Mouse (Mus musculus): ENCODE measurements around the gene Ndufa4l2. TPM values are rescaled to one million over a fixed set of nuclear protein-coding genes. Genes with fewer than 3 reads are reported as not detected.

Ndufa4l2 gene
- polyA plus RNA-seq, 1 experiment from 2014 or later: 149 TPM

DNA sequence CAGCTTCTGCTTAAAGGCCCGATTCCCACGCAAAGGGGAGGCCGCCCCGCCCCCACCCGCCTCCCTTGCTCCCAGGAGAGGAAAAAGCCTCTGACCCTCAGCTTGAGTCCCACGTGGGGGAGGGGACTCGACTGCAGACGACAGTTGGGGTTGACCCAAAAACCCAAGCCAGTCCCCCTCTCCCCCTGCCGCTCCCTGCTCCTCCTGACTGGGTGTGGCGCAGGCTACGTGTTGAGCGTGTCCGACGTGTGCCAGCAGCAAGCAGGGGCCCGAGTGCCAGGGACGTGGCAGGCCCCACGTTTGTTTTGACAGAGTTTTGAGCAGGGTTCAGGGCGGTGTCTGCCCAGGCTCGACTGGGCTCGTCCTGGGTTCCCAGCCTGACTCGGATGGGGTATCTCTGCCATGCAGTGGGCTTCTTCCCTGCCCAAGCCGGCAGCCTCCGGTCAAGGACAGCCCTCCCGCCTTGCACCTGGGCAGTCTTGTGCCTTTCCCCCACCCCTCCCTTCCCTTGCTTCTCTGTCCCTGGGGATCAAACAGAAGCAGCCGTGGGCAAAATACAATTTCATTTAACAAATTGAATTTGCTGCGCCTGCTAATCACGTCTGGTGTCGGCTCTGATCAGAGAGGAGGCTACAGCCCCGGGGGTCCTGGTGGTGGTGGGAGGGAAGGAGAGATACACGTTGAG is 2.0 kb downstream of the Ndufa4l2 start:
- DNase-seq (ENCODE audit: low spot score): peak; percentile 73
- 19% methylated on average over 28 of the region's 30 CpGs for WGBS
- H3K27ac ChIP-seq (ENCODE audit: low read length): peak overlapping the region; percentile 70
- no peak for TF ChIP-seq CTCF (IDR thresholded peaks at IDR 0.05)
- TF ChIP-seq EP300 (IDR thresholded peaks at IDR 0.05): peak; percentile 30; the same call in 1 of the 2 replicates
- peaks cover 9% of the 10 kb centered on the region; the same call in 1 of the 2 replicates for H3K27me3 ChIP-seq (replicated peaks; ENCODE audit: insufficient read depth, low read length)
- peak overlapping the region; percentile 41 for H3K4me2 ChIP-seq (replicated peaks; ENCODE audit: low read depth, low read length)
- no peaks in the 10 kb centered on the region for H3K9me3 ChIP-seq (ENCODE audit: low read length)
- no peaks in the 10 kb centered on the region for H3K36me3 ChIP-seq (ENCODE audit: insufficient read depth, low read length)
- no peak overlapping the region for H3K9ac ChIP-seq (replicated peaks; ENCODE audit: low read depth)
- ATAC-seq: peak; percentile 52
- H3K4me1 ChIP-seq (ENCODE audit: insufficient read depth, low read depth, low read length): peaks cover 35% of the 10 kb centered on the region
- no peak overlapping the region; the same call in 1 of the 2 replicates for H3K4me3 ChIP-seq (ENCODE audit: low read depth, low read length)

DNA sequence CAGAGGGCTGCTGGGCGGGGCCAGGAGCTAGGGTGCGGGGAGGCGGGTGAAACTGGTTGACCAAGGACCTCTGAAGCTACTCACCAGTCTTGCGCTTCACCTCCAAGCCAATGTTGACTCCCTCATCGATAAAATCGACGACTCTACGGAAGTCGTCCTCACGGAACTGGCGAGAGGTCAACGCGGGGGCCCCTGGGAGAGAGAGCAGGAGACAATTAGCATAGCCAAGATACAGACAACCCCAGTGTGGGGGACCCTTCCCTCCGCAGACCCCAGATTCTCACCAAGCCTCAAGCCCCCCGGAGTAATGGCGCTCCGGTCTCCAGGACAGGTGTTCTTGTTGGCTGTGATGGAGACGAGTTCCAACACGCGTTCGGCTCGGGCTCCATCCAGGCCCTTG is 3.2 kb downstream of the Ndufa4l2 start:
- H3K4me2 ChIP-seq (replicated peaks; ENCODE audit: low read depth, low read length): no peak overlapping the region
- TF ChIP-seq CTCF (IDR thresholded peaks at IDR 0.05) (no peak), EP300 (IDR thresholded peaks at IDR 0.05) (no peak)
- H3K4me3 ChIP-seq (ENCODE audit: low read depth, low read length): no peak overlapping the region
- no peak overlapping the region for H3K27ac ChIP-seq (ENCODE audit: low read length)
- no peak overlapping the region for H3K9ac ChIP-seq (replicated peaks; ENCODE audit: low read depth)
- no peaks in the 10 kb centered on the region for H3K36me3 ChIP-seq (ENCODE audit: insufficient read depth, low read length)
- DNase-seq (ENCODE audit: low spot score): no peak
- H3K4me1 ChIP-seq (ENCODE audit: insufficient read depth, low read depth, low read length): peaks cover 34% of the 10 kb centered on the region
- no peak for ATAC-seq
- 0 out of 2 replicates have a peak, but pooled peaks cover 4% of the 10 kb centered on the region for H3K27me3 ChIP-seq (replicated peaks; ENCODE audit: insufficient read depth, low read length)
- WGBS: 88% methylated on average over 22 of the region's 22 CpGs
- H3K9me3 ChIP-seq (ENCODE audit: low read length): no peaks in the 10 kb centered on the region

DNA sequence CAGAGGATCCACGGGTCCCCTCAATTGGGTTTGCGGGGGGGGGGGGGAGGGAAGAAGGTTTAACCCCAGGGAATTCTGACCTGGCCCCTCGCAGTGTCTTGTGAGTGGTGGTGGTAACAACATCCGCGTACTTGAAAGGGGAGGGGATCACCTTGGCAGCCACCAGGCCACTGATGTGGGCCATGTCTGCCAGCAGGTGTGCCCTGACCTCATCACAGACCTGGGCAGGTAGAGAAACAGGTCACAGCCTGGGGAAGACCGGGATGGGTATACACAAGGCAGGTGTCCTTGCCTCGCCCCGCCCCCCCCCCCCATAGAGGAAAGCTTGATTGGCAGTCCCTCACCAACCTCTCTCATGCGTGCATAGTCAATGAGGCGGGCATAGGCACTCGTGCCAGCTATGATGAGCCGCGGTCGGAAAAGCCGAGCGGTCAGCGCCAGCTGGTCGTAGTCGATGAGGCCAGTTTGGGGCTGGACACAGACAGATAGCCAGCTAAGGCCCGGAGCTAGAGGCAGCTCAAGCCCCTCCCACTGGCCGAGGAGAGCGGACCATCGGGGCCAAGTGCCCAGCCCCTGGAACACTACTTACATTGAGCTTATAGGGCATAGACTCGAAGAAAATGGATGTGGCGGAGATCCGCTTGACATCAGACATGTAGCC is 4.4 kb downstream of the Ndufa4l2 start:
- WGBS: 88% methylated on average over 21 of the region's 26 CpGs
- H3K27me3 ChIP-seq (replicated peaks; ENCODE audit: insufficient read depth, low read length): no peaks in the 10 kb centered on the region; the same call in 1 of the 2 replicates
- TF ChIP-seq EP300 (IDR thresholded peaks at IDR 0.05) (no peak), CTCF (IDR thresholded peaks at IDR 0.05) (no peak)
- H3K9me3 ChIP-seq (ENCODE audit: low read length): no peaks in the 10 kb centered on the region
- no peak overlapping the region for H3K9ac ChIP-seq (replicated peaks; ENCODE audit: low read depth)
- no peak overlapping the region for H3K4me3 ChIP-seq (ENCODE audit: low read depth, low read length)
- H3K4me1 ChIP-seq (ENCODE audit: insufficient read depth, low read depth, low read length): peaks cover 22% of the 10 kb centered on the region; the same call in 1 of the 2 replicates
- ATAC-seq (no peak), DNase-seq (ENCODE audit: low spot score) (no peak)
- H3K27ac ChIP-seq (ENCODE audit: low read length): no peak overlapping the region
- H3K4me2 ChIP-seq (replicated peaks; ENCODE audit: low read depth, low read length): no peak overlapping the region
- no peaks in the 10 kb centered on the region for H3K36me3 ChIP-seq (ENCODE audit: insufficient read depth, low read length)

DNA sequence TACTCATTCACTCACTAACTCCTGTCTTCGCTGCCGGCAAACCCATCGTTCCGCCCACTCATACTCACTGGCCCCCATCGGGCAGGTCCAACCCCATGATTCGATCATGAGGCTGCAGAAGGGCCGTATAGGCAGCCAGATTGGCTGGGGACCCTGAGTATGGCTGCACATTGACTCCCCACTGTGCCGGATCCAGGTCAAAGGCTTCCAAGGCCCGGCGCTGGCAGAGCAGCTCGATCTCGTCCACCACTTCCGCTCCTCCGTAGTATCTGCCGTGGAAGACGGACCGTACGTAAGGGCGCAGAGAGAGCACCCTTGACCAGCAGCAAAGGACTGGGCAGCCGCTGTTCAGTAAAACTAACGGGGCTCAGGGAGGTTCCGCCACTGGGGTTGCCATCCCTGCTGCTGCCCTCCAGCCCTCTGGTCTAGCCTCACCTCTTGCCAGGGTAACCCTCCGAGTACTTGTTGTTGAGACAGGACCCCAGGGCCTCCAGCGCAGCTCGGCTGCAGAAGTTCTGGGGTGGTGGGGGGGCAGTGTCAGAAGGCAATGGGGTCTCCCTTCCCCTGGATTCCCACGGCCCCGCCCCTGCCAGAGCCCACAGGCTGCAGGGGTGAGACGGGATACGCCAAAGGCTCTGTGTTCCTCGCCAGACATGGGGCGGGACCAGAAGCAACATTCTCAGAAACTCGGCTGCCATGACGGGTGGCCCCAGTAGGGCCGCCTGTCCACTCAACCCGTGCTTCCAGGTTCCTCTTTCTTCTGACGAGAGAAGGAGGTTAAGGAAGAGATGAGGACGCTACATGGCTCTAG is 5.3 kb downstream of the Ndufa4l2 start:
- Histone ChIP-seq H3K4me2 (replicated peaks; ENCODE audit: low read depth, low read length) (no peak overlapping the region), H3K4me3 (ENCODE audit: low read depth, low read length) (no peak overlapping the region), H3K9ac (replicated peaks; ENCODE audit: low read depth) (no peak overlapping the region), H3K27ac (ENCODE audit: low read length) (no peak overlapping the region), H3K9me3 (ENCODE audit: low read length) (no peaks in the 10 kb centered on the region), H3K4me1 (ENCODE audit: insufficient read depth, low read depth, low read length) (peaks cover 15% of the 10 kb centered on the region; the same call in 1 of the 2 replicates), H3K36me3 (ENCODE audit: insufficient read depth, low read length) (no peaks in the 10 kb centered on the region), H3K27me3 (replicated peaks; ENCODE audit: insufficient read depth, low read length) (peaks cover 8% of the 10 kb centered on the region)
- WGBS: 93% methylated on average over 37 of the region's 37 CpGs
- no peak for TF ChIP-seq EP300 (IDR thresholded peaks at IDR 0.05)
- TF ChIP-seq CTCF (IDR thresholded peaks at IDR 0.05): no peak
- no peak for ATAC-seq
- no peak for DNase-seq (ENCODE audit: low spot score)

DNA sequence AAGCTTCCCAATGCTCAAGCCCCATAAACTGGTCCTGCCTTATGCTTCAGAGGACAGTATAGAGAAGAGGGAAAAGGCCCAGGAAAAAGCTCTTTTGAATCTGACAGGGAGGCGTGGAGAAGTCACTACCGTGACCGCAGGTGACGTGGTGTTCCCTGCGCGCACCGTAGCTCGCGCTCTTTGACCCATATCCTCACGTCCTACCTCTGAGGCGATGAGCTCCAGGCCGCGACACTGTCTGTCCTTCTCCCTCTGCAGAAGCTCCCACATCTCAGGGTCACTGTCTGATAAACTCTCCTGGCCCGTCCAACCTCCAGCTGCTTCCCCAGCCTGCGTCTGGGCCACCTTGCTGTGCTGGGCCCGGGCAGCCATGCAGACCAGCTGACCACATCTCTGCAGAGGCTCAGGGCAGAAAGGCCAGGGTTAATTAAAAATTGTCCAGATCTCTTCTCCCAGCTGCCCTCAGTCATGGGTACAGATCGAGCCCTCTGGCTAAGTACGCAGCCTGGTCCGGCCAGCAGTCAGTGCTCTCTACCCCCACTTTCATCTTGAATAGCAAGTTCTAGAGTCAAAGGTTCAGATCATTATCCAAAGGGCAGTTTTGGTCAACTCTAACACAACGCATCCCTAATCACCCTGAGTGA is 6.1 kb downstream of the Ndufa4l2 start:
- TF ChIP-seq CTCF (IDR thresholded peaks at IDR 0.05) (no peak), EP300 (IDR thresholded peaks at IDR 0.05) (no peak)
- Histone ChIP-seq H3K9ac (replicated peaks; ENCODE audit: low read depth) (no peak overlapping the region), H3K4me1 (ENCODE audit: insufficient read depth, low read depth, low read length) (peaks cover 15% of the 10 kb centered on the region; the same call in 1 of the 2 replicates), H3K9me3 (ENCODE audit: low read length) (no peaks in the 10 kb centered on the region), H3K27me3 (replicated peaks; ENCODE audit: insufficient read depth, low read length) (peaks cover 15% of the 10 kb centered on the region), H3K27ac (ENCODE audit: low read length) (no peak overlapping the region), H3K4me2 (replicated peaks; ENCODE audit: low read depth, low read length) (peak overlapping the region; percentile 80; the same call in 1 of the 2 replicates), H3K4me3 (ENCODE audit: low read depth, low read length) (no peak overlapping the region), H3K36me3 (ENCODE audit: insufficient read depth, low read length) (no peaks in the 10 kb centered on the region)
- ATAC-seq (no peak), DNase-seq (ENCODE audit: low spot score) (no peak)
- 83% methylated on average over 20 of the region's 20 CpGs for WGBS
